Mouse (Mus musculus) left cerebral cortex, postnatal 25 days (tissue): ENCODE measurements around the gene Fam47e. TPM values are rescaled to one million over a fixed set of nuclear protein-coding genes. Genes with fewer than 3 reads are reported as not detected.

Source experiments
- DNase-seq, 2 experiments: peaks; one replicate each; pipeline ENCODE4 v3.0.0; 2022; ENCODE audit warnings: low spot score in 2 of 2, mixed read lengths in 1 of 2
- intact Hi-C: fragments of 180-260 bp; cut with DNase I; formaldehyde crosslinking; loops from one replicate; pipeline ENCODE4 v1.15.1; 2025
- total RNA-seq, 2 experiments: library from RNA; stranded (reverse); gene quantifications; 2 replicates each; pipeline ENCODE4 v1.2.3; 2021

The Fam47e gene
- total RNA-seq, 2 experiments from 2014 or later: 0.30 to 0.34 TPM

DNA sequence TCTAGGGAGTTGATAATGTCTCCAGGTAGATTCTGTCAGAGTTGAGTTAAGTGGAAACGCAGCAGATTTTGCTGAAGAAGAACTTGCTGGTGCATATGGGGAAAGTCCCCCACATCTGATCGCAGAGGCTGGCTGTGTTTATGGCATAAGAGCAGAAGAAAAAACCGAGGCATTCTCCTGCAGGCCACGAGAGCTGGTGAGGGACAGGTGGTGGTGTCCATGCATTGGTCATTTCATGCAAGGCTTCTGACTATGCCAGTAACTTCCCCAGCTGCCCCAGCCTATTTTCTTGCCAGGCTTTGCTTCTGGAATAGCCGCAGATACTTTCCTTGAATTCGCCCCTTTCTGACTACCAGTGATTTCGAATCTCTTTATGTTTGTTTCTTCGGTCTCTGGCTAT, 42.0 kb downstream of the Fam47e start:
- no peak for DNase-seq
- intact Hi-C loops: no loop called here

DNA sequence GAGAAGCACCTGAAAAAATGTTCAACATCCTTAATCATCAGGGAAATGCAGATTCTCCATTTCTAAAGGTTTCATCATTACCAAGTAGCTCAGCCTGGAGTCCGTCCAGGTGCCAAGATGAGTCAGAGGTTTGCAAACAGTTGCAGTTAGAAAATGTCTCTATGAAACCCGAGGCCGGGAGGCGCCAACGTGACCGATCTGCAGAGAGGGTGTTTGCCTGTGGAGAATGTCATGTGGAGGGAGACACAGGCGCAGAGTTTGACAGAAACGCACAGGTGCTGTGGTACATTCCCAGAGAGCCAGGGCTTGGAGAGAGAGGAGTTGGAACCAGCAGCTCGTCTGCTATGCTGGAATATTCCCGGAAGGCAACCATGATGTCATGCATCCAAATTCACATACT, 44.2 kb downstream of the Fam47e start:
- intact Hi-C loops: no loop called here
- DNase-seq: peak; percentile 8 to 39

DNA sequence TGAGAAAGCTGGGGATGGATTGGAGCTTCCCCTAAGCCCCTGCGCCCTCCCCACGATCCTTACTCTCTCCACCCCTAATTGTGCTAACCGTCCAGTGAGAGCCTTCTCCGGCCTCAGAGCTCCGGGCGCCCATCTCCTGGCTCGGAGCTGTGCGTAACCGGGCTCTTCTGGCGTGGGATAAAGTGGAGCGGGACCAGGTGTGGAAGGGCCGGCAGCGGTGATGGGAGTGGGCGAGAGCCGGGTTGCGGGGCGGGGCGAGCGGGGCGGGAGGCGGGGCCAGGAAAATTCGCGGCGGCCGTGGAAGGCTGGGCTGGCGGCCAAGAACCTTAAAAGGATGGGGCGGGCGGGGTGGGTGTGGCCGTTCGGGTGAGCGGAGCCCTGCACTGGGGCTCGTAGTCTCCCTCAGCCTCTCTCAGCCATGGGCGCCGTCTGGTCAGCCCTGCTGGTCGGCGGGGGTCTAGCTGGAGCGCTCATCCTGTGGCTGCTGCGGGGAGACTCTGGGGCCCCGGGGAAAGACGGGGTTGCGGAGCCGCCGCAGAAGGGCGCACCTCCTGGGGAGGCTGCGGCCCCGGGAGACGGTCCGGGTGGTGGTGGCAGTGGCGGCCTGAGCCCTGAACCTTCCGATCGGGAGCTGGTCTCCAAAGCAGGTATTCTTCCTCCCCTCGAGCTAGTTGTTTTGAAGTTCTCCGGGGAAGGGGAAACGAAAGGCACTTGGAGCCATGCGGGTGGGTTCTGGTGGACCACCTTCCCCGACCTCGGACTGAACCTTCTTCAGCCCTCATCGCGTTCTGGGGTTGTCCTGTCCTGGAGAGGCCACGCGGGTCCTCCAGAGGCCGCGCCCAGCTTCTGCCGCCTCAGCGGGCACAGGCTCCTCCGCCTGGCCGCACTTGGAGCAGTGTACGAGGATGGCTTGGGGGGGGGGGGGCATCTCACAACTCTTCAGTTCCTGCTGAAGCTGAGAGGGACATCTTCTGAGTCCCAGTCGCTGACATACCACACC, 48.1 kb downstream of the Fam47e start, which contains the start of gene Stbd1:
Gene Stbd1 (plus strand): TSS at position 351 of the 1,000 bp plus-strand sequence.
- peak; percentile 10 to 11 for DNase-seq
- intact Hi-C loops: loop anchor here (2.0 kb wide), 1 partner anchor 98 kb away; no protein-coding TSS in a partner anchor

DNA sequence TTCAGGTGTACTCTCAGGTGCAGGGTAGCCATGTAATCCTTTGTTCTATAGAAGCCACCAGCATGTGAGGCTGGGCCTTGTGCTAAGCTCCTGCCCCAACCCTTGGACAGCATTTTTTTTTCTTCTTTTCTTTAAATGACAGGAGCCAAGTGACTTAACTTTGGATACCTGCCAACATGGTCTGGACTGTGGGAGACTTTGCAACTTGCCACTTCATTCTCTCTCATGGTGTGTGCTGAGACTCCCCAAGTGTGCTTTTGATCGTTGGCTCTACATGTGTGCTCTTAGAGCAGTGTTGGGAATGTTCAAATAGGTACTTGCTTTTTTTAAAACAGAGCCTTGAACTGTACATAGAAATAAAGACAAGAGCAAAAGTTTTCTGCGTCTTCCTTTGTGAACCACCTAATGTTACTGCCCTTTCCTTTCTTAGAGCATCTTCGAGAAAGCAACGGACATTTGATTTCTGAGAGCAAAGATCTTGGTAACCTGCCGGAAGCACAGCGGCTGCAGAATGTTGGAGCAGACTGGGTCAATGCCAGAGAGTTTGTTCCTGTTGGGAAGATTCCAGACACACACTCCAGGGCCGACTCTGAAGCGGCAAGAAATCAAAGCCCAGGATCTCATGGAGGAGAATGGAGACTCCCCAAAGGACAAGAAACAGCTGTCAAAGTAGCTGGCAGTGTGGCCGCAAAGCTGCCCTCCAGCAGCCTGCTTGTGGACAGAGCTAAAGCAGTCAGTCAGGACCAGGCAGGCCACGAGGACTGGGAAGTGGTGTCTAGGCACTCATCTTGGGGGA, 49.8 kb downstream of the Fam47e start:
- intact Hi-C loops: no loop called here
- no peak for DNase-seq

DNA sequence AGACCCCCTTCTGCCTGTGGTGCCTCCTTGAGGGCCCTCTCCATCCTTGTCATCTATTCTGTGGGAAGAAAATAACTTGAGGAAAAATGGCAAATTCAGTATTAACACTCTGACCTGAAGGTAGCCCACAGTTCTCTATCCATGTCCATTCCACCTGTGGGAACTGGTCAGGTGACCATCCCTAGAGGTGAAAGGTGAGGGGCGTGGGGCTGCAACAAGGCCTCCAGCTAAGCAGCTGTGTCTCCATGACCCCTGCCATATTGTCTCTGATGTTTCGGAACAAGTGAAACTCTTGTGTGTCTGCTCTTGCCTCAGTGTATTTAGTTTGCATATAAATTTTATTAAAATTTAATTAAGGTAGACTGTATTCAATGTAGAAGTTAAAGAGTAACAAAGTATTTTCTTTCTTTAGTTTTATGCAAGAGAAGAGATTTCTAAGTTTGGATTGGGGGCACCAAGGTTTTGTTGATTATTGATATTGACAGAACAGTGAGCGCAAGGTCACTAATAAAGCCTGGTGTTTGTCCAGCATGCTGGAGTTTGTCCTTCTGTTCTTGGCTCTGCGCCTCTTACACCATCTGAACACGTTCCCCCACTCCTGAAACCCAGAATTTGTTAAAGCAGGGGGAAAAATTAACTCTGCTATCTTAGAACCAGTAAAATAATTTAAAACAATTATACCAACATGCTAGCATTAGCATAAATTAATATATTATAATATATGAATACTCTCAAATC, 52.8 kb downstream of the Fam47e start:
- intact Hi-C loops: no loop called here
- no peak for DNase-seq

DNA sequence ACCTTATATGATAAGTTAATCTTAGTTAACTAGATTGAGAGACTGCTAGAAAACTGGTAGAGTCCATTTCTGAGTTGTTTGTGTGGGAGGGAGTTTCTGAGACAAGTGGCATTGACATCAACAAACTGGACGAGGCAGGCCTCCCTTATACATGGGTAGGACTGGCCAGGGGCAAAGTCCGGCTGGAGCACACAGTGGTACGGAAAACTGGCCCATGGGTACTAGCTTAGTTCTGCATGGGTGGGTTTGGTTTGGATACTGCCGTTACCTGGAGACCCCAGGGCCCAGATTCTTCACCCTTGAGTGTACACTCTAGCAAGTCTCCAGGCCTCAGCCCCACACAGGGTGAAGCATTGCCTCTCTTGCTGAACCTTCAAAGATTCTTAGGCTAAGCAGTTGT, 57.9 kb downstream of the Fam47e start:
- intact Hi-C loops: no loop called here

DNA sequence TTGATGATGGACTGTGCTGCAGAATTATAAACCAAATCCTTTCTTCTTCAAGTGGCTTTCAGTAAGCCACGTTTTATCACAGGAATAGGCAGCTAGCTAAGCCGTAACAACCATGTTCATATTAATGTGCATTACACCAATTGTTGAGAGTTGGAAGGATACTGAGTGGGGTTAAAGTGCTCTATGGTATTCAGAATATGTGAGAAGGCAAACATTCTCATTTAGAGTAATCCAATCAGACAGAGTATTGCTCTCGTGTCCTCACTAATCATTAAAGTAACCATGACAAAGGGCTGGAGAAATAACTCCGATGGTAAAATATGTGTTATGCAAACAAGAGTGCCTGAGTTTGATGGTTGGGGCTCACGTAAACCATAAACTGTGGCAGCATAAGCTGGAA, 67.0 kb downstream of the Fam47e start:
- no peak for DNase-seq
- intact Hi-C loops: no loop called here

More for the DNA sequence above, 57.9 kb downstream of the Fam47e start:
- no peak for DNase-seq

DNA sequence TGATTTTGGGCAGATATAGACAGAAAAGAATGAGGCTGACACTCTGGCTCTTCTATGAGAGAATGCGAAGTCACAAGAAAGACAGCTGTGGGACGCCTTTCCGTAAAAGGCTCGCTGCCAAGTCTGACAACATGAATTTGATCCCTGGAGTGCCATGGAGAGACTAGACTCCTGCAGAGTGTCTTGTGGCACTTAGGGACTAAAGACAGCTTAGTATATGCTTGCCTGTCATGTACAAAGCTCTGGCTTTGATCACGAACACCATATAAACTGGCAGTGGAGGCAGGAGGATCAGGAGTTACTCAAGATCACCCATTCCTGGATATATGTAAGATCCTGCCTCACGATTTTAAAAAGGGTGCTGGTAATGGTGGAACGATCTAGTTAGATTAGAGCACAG, 73.0 kb downstream of the Fam47e start:
- DNase-seq: no peak
- intact Hi-C loops: no loop called here

DNA sequence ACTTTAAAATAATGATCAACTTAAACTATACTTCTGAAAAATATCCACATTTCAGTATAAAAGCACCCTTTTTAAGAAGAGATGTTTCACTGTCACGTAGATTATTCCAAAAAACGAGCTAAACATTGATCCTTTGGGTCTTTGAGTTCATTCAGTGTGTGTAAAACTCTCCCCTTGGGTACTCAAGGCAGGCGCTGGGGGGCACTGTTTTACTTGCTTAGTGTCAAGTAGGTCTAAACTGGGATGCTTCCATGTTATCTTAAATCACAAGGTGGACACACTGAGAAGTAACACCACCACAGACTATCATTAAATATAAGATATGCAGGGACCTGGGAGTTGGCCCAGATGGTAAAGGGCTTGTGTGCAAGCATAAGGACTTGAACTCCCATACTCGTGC, 78.7 kb downstream of the Fam47e start:
- no peak for DNase-seq
- intact Hi-C loops: no loop called here

DNA sequence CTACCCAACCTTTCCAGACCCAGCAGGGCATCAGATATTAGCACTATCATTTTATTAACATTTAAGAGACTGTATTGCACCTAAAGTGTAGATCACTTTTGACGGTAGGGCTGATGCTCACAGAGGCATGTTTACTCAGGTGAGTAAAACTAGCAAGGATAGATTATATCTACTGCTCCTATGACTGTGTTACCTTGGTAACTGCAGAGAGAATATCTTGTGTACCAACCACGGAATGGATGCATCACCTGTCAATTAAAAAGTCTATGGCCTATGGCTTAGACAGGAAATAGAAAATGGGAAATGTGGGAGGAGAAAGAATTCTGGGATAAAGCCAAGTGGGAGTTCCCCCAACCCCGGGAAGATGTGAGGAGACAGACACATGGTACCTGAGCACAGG, 80.0 kb downstream of the Fam47e start:
- no peak for DNase-seq
- intact Hi-C loops: no loop called here

DNA sequence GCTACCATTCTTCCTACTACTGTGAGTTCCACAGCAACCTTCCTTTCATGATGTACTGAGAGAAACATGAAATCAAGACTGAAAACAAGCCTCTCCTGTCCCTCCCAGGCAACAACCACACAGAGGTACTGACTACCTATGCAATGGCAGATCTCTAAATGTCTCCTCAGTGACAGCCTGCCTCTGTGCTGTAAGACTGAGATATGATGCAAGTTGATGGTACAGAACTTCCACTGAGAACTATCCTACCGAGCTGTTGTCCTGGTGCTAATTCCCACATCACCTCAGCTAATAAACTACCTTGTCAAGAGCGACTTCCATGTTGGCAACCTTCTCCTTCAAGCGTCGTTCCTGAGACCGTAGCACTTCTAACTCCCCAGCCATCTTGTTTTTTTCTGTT, 81.0 kb downstream of the Fam47e start:
- intact Hi-C loops: no loop called here
- DNase-seq: no peak

DNA sequence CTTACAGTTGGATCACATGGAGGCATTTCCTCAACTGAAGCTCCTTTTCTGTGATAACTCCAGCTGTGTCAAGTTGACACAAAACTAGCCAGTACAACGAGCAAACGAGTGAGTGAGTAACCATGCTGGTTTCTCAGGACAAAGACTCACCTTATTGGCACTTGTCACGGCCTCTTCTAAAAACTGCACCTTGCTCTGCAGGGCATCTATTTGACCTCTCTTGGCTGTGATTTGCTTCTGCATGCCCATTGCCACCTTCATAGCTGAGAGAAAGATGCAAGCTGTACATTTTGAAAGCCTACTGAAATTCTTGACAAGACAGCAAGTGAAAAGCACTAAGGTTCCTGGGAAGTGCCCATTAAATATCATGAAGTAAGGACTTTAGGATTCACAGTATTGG, 86.0 kb downstream of the Fam47e start:
- intact Hi-C loops: no loop called here
- DNase-seq: no peak

Other genes starting within 250 kb of the Fam47e start
- 10 to 100 TPM; 19.0 to 19.8 TPM for gene Sdad1, start 244.6 kb upstream of the Fam47e start, total RNA-seq
- not detected for gene Cxcl9, start 227.0 kb upstream of the Fam47e start, total RNA-seq
- gene Art3, start 223.2 kb upstream of the Fam47e start, total RNA-seq: 1 to 10 TPM; 6.2 to 6.9 TPM
- not detected for gene Cxcl10, start 206.2 kb upstream of the Fam47e start, total RNA-seq
- gene Nup54, start 119.8 kb upstream of the Fam47e start, total RNA-seq: 10 to 100 TPM; 26.4 to 28.7 TPM
- 10 to 100 TPM; 81.9 to 84.5 TPM for gene Scarb2, start 48.2 kb upstream of the Fam47e start, total RNA-seq
- under 1 TPM; 0.71 to 0.87 TPM for gene Stbd1, start 48.0 kb downstream of the Fam47e start, total RNA-seq
- under 1 TPM; 0.18 to 0.76 TPM for gene Ccdc158, start 120.2 kb downstream of the Fam47e start, total RNA-seq
- 1 to 10 TPM; 4.4 to 4.9 TPM for gene Shroom3, start 128.4 kb downstream of the Fam47e start, total RNA-seq